Mouse (Mus musculus) MEL-GATA-1-ER (cell line): Measurements from ENCODE around the gene Gng12.
"Not testable (repeated sequence)": the region's sequence is repeated elsewhere in the genome, so short reads cannot be mapped to it uniquely, and the experiment has no call there.

ENCODE experiments used
- DNase-seq: peaks from one replicate; pipeline ENCODE4 v3.0.0-alpha.2; 2012; ENCODE audit warnings: low read depth; ENCODE audit errors: extremely low read depth

Gene Gng12

GRCm38 (mm10) chr6:66989518-66989917, 93.3 kb downstream of the Gng12 start:
- DNase-seq, result peak; percentile 15

GRCm38 (mm10) chr6:66992232-66992631, 96.0 kb downstream of the Gng12 start:
- no peak for DNase-seq

GRCm38 (mm10) chr6:66992786-66993185, 96.6 kb downstream of the Gng12 start:
- no peak for DNase-seq

DNA sequence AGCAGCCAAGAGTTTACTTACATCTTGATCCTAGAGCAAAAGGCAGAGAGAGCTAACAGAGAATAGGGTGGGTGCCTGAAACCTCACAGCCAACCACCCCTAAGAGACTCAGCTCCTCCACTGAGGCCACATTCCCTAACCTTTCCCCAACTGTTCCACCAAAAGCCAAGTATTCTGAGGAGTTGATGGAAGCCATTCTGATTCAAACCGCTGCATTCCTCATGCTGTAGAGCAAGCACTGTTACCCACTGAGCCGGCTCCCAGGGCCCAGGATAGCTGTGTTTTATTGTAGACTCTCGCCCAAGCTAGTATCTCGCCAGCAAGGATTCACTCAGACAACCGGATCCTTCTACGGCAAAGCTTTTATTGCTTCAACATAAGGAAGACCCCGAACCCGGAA, 98.8 kb downstream of the Gng12 start:
- no peak for DNase-seq

GRCm38 (mm10) chr6:66995825-66996224, 99.6 kb downstream of the Gng12 start:
- no peak for DNase-seq

GRCm38 (mm10) chr6:66996257-66996656, 100.1 kb downstream of the Gng12 start:
- no peak for DNase-seq

- no peak for DNase-seq
Measured at GRCm38 (mm10) chr6:66998645-66999044, 102.4 kb downstream of the Gng12 start.

GRCm38 (mm10) chr6:66999800-67000199, 103.6 kb downstream of the Gng12 start:
- DNase-seq, result no peak

DNA sequence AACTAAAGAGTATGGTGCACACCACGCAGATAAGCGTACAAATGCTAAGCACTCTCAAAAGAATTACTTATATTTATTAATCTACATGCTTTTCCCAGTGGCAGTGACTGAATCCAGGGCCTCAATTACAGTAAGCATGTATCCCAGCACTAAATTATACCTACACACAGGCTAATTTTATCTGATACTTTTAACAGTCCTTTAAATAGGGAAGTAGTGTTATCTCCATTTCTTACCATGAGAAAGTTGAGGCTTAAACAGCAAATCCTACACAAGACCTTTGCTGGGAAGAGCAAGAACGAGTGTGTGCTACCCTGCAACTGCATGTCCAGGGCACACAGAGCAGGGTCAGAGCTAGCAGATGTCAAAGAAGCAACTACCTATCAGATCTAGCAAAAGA, 113.7 kb downstream of the Gng12 start:
- DNase-seq, result no peak

DNA sequence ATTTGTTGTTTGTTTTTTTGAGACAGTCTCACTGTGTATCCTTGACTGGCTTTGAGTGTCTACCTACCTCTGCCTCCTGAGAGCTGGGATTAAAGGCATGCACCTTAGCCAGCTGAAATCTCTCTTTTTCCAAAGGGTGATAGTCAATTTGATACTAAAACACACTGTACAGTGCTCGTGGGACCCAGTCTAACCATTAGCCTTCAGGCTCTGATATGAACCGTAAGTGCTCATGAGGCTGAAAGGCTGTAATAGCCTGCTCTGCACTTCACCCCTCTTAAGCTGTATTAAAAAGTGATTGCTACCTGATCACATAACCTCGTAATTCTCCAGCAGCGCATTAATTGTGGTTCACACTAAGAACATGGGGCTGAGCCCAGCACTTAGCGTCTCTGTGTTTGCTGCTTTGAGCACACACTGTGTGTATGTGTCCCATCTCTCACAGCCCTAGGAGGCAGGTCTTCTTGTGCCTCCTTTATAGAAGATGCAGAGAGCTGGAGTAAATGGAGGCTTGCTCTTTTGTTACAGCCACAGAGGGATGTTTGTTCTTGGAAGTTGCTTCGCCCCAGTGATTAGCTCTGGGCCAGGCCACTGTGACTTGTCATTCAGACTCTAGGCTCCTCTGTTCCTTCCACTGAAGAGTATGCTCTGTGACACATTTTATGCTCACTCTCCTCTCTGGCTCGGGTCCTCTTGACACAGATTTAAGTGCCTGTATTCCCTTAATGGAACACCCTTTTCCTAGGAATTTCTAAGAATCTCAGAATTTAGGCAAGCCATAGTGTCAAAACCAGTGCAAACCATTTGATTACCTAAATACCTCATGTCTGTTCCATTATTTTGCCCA, 114.4 kb downstream of the Gng12 start:
- DNase-seq, result no peak

DNA sequence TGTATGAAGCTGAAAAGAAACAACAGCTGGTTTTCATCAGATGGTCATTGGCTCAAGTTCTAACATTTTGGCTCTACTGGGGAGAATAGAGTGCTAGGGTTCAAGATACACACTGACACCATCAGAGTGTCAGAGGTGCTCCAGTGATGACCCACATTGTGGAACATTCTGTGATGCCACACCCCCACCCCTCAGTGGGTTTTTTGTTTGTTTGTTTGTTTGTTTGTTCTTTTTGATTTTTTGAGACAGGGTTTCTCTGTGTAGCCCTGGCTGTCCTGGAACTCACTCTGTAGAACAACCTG, 115.0 kb downstream of the Gng12 start:
- DNase-seq, result no peak

- no peak for DNase-seq
Measured at GRCm38 (mm10) chr6:67013293-67013948, 117.2 kb downstream of the Gng12 start.

DNA sequence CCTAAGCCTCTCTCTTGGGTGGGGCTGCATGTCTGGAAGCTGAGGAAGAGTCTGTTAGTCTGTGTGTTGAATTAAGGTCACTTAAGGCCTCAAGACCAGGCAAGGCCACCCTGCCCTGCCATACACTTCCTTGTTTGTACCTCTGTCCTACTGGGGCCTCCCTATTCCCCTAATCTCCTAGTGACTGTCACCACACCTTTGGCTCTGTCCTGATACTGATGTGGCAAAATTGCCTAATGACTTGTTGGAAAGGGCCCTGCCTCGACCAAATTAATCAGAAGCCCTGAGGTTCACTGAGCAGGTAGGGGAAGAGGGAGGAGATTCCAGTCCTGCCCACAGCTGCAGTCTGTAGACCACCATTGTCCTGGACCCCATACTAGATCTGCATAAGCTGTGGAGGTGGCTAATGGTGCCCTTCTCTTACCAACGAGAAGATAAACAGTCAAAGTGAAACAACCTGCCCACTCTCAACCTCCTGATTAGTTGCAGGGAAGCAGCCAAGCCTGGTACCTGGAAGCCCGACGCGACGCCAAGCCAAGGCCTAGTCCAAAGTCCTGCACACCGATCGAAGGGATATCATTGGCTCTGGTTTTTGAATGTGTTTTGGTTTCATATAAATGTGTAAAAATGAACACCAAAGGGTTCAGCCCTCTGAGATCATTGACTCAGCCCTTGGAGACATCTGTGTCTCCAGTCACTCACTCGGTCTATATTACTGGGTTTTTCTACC, 117.9 kb downstream of the Gng12 start:
- DNase-seq, result no peak

GRCm38 (mm10) chr6:67014679-67015075, 118.5 kb downstream of the Gng12 start:
- DNase-seq, result no peak

- DNase-seq, result no peak
Measured at GRCm38 (mm10) chr6:67015739-67016519, 119.7 kb downstream of the Gng12 start.

DNA sequence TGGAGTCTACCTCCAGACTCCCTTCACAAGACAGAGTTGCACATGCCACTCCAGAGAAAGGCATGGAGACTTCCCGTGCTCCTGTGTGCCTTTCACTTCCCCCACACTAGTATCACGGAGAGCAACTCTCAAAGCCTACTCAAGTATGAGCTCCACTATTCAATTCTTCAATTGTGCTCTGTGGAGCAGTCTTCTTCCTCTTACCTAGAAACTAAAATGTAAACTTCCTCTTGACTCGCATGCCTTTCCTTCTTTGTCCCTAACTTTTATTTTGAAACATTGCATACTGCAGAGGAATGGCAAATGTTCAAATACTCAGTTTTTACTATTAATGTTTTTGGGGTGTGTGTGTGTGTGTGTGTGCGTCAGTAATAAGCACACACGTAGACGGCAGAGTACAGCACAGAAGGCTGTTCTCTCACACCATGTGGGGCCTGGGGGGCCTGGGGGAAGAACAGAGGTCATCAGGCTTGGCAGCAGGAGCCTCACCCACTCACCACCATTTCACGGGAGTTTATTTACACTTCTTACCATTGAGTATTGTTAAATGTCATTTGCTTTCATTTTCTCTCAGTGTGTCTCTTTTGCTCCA, 120.4 kb downstream of the Gng12 start:
- DNase-seq, result no peak

DNA sequence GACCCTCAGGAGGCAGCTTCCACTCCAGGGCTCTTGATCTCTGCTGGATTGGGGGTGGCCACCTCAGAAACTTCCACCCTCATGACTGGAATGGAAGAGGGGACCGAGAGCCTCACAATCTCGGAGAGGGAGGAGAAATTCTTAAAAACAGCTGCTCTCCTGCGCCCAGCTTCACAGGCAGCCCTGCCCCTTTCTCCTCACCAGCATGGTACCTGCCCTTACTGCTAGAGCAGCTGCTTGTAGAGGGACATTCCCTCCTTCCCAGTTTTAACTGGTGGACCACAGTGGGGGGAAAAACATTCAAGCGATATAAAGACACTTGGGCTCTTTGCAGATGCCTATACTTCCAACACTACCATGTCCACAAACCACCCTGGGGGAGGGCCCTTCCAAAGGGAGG, 122.2 kb downstream of the Gng12 start:
- DNase-seq, result no peak

- DNase-seq, result not testable (repeated sequence)
Measured at GRCm38 (mm10) chr6:67019001-67019400, 122.8 kb downstream of the Gng12 start.

- no peak for DNase-seq
Measured at GRCm38 (mm10) chr6:67021308-67021707, 125.1 kb downstream of the Gng12 start.

DNA sequence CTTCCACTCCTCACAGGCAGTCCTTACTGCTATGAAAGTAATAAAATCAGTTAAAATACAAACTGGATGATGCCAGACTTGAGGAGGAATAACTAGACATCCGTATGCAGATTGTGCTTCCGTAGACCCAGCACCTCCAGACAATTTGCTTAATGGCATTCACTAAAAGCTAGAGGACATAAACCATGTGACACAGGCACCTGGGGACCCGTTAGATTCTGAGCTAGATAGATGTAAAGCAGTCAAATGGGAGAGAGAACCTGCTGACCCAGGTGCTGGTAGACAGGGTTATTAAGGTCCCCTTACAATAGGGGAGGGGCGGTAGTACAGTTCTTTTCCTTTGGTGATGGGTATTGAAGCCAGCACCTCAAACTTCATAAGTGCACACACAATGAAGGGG, 127.5 kb downstream of the Gng12 start:
- no peak for DNase-seq

DNA sequence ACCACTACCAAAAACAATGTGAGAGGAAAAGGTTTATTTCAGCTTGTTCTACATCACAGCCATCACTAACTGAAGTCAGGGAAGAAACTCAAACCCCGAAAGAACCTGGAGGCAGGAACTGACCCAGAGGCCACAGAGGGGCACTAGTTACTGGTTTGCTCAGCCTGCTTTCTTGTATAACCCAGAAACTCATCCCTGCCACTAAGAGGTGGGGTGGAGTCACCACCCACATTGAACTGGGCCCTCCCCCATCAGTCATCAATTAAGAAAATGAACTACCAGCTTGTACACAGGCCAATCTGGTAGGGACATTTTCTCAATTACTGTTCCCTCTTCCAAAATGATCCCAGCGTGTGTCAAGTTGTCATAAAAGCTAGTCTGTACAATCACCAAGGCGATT, 130.5 kb downstream of the Gng12 start:
- no peak for DNase-seq
